In genomic region chr4:107539021-107539420, GRCm38 (mm10) we compare ENCODE assay signal across 22 mouse cellular contexts.
"Had no signal": no experiment of that assay in that cellular context is flagged by ENCODE, and none has a peak within 500 bp of the region (broad histone marks: within the 10 kb centered on the region; RNA-seq: fewer than 3 reads in every experiment).

No protein-coding gene starts in this region.

- H3K4me2 ChIP-seq: kidney, embryonic 15.5 days; liver, embryonic 12.5 days; liver, embryonic 15.5 days; lung, embryonic 15.5 days; midbrain, embryonic 13.5 days; neural tube, embryonic 13.5 days; stomach, embryonic 15.5 days had no signal

- H3K27me3 ChIP-seq: liver, embryonic 15.5 days; midbrain, embryonic 13.5 days; neural tube, embryonic 13.5 days; stomach, embryonic 15.5 days had no signal

- DNase-seq: kidney, postnatal 10 days; kidney, postnatal 36 days; left cerebral cortex, postnatal 4 days; liver; lung, postnatal 10 days; lung, postnatal 36 days; retina, postnatal 1 day; right cerebral cortex, postnatal 25 days; spleen, adult 18-20 months; thymus, postnatal 25 days had no signal

- H3K9me3 ChIP-seq: kidney, embryonic 15.5 days; limb, embryonic 13.5 days; liver, embryonic 12.5 days; liver, embryonic 15.5 days; lung, embryonic 15.5 days; megakaryocyte, embryonic 14.5 days; midbrain, embryonic 10.5 days; midbrain, embryonic 13.5 days; neural tube, embryonic 13.5 days; stomach, embryonic 15.5 days had no signal

- H3K9ac ChIP-seq: kidney, embryonic 15.5 days; liver, embryonic 12.5 days; liver, embryonic 15.5 days; lung, embryonic 15.5 days; midbrain, embryonic 13.5 days; neural tube, embryonic 13.5 days; stomach, embryonic 15.5 days had no signal

- ATAC-seq: liver, embryonic 12.5 days; midbrain, embryonic 13.5 days; midbrain, embryonic 16.5 days had no signal

- H3K36me3 ChIP-seq: kidney, embryonic 15.5 days; limb, embryonic 13.5 days; liver, embryonic 12.5 days; liver, embryonic 15.5 days; lung, embryonic 15.5 days; midbrain, embryonic 10.5 days; midbrain, embryonic 13.5 days; neural tube, embryonic 13.5 days; stomach, embryonic 15.5 days had no signal

- H3K4me3 ChIP-seq: kidney, embryonic 15.5 days; limb, embryonic 13.5 days; liver, embryonic 12.5 days; liver, embryonic 15.5 days; lung, embryonic 15.5 days; megakaryocyte, embryonic 14.5 days; midbrain, embryonic 10.5 days; midbrain, embryonic 13.5 days; myocyte; neural tube, embryonic 13.5 days; stomach, embryonic 15.5 days had no signal

- H3K4me1 ChIP-seq: liver, embryonic 15.5 days; lung, embryonic 15.5 days; stomach, embryonic 15.5 days had no signal

- H3K27ac ChIP-seq: kidney, embryonic 15.5 days; limb, embryonic 13.5 days; liver, embryonic 12.5 days; liver, embryonic 15.5 days; lung, embryonic 15.5 days; midbrain, embryonic 13.5 days; neural tube, embryonic 13.5 days; stomach, embryonic 15.5 days had no signal
